Mouse (Mus musculus): ENCODE results near the gene Dlst.
A peak's percentile ranks its signal among the peaks of the same experiment; 100 is the strongest.

Gene Dlst

DNA sequence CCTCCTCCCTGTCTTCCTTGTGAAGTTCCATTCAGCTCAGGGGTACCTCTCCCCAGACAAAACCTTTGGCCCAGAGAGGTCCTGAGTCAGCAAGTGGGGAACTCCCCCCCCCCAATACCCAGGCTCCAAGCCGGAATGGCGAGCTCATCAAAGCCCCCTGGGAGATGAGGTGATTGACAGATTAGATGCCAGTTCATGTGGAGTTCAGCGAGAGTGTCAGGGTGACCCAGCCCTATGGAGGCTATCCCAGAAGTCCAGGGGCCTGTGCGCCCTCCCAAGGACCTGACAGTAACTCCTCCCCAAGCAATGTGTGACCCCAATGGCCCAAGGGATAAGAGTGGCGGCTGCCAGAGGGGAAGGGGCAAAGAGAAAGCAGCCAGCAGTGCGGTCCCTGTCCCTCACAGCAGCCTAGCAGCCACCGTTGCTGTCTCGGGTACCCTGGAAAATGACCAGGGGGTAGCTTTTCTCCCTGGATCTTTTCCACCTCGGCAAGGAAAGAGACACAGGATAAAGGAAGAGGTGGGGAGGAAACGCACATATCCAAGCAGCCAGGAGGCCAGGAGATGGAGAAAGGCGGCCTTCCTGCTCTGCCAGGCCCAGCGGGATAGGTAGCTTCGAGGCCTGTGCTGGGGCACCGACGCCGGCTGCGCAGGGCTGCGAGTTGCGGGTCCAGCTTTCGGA is 39.8 kb downstream of the Dlst start:
- no peak for DNase-seq (ENCODE audit: low read depth in 2 of 2, low spot score in 2 of 2)

DNA sequence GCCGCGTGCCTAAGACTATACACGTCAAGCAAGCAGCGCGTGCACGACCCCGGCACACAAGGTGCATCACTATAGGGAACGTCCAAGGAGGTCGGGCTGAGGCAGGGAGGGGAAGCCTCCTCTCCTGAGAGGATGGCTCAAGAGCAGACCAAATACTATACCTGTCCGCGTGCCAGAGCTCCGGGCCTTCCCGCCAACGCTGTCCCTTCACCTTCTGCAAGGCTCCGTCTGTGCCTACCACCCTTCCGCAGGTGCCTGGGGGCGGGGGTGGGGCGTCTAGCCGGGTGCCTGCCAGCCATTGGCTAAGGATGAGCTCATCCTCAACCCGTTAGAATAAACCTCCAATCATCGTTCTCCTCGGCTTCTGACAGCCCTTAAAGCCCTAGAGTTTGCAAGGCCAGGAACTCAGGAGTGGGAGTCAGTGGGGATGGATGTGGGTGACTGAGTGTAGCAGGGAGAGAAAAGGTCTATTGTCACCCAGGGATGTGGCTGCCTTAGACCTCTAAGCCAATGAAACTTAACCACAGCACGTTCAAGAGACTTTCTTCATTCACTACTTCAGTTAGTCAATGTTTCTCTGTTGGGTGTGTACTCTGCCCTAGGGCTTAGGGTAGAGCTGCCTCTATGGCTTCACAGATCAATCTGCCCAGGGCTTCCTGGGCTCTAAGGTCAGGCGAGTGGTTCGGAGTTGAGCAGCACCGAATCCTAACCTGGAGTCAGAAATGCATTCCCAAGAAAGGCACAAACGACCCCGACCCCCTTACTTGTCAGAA is 40.6 kb downstream of the Dlst start, which contains the start of gene Rps6kl1:
Rps6kl1 (minus strand) TSS at position 263 of the 773 bp plus-strand sequence.
- peak; percentile 47 to 65 for DNase-seq (ENCODE audit: low read depth in 2 of 2, low spot score in 2 of 2)

GRCm38 (mm10) chr12:85153011-85153410 is 42.4 kb downstream of the Dlst start:
- no peak for DNase-seq (ENCODE audit: low read depth in 2 of 2, low spot score in 2 of 2)

- no peak for DNase-seq (ENCODE audit: low read depth in 2 of 2, low spot score in 2 of 2)
Measured at GRCm38 (mm10) chr12:85156324-85156723, 45.7 kb downstream of the Dlst start.

GRCm38 (mm10) chr12:85157797-85158460 is 47.3 kb downstream of the Dlst start:
- DNase-seq (ENCODE audit: low read depth in 2 of 2, low spot score in 2 of 2) = no peak

DNA sequence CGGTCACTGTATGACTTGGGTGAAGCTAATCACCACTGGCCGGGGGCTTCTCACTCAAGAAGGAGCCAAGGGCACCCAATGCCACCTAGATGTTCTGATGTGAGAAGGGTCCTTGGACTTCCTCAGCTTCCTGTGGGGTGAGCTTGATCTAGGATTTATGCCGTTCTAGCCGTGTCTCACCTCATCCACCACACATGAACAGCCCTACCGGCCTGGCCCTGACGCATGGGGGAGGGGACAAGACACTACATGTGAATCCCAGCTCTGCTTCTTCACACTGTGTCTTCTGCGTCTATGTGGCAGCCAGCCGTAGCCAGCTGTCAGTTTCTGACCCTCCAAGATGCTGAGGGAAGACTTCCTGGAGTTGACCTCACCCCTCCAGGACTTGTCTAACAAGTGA is 48.2 kb downstream of the Dlst start:
- no peak for DNase-seq (ENCODE audit: low read depth in 2 of 2, low spot score in 2 of 2)

DNA sequence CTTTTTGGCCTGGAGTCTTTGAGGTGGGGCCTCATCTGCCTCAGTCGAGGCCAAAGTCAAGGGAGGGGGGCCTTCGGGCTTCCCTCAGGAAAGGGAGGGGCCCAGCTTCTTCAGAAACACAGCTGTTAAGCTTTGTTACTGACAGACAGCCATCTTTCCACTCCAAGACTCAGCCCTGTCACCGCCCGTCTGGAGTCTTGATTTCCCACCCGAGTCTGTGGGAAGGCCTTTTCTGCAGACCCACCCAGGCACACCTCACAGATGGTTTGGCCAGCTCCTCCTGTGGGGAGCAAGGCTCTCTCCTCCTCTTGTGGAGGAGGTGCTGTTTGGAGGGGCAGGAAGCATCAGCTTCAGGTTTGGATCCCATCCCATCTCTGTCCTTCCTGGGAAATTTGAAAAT is 49.0 kb downstream of the Dlst start:
- DNase-seq (ENCODE audit: low read depth in 2 of 2, low spot score in 2 of 2) = no peak

DNA sequence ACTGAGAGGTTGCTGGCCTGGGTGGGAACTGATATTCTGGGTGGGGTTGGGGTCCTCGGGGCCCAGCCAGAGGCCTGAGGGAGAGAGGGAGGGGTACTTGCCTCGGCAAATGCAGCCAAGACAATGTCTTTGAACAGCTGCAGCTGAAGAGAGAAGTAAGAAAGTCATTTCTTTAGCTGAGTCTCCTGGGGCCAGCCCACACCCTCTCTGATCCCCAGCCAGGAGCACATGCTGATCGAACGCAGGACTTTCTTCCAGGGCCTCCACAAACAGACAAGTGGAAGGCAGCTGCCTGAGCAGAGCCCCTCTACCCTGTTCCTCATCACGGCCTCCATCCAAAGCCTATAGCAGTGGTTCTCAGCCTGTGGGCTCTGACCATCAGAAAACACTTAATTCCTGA is 54.4 kb downstream of the Dlst start:
- DNase-seq (ENCODE audit: low read depth in 2 of 2, low spot score in 2 of 2) = no peak

DNA sequence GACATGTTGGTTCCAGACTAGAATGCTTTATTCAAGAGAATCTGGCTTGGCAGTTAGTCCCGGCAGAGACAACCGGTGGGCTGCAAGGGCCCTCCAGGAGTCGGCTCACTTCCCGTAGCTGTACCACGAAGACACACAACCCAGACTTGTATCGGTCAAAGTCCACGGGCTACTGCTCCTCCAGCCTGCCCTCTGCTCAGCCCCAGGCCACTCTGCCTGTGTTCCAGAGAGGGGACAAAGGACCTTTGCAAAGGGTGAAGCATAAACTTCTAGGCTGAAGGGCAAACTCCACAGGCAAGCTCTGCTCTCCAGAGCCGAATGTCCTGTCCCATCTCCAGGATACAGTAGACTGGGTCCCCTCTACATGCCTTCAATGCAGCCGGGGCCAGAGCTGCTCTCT is 56.0 kb downstream of the Dlst start:
- no peak for DNase-seq (ENCODE audit: low read depth in 2 of 2, low spot score in 2 of 2)

DNA sequence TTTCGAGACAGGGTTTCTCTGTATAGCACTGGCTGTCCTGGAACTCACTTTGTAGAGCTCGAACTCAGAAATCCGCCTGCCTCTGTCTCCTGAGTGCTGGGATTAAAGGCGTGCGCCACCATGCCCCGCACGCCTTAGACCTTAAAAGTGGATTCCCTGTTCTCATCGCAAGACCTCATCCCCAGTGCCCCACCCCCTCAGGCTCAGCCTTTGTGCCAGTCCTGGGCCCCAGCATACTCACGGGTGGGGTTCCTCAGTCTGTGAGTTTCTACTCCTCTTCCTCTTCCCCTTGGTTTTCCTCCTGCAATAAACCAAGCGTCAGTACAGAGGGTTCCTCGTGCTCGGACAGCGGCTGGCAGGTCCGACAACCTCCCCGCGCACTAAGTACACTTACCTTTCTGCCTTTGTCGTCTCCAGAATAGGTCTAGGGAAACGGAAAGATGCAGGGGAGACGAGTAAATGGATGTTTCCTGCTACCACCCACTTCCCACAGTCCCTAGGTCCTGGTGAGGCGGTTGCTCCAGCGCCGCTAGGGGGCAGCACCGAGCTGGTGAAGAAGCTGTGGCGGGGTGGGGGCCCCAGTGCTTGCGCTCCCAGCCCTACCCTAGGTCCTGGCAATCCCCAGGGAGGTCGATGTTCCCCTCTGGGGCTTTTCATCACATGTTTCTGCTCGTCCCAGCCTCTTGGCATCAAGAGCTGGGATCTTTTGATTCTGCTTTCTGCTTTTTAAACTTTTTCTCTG is 58.7 kb downstream of the Dlst start:
- peak; percentile 78 to 79 for DNase-seq (ENCODE audit: low read depth in 2 of 2, low spot score in 2 of 2)

DNA sequence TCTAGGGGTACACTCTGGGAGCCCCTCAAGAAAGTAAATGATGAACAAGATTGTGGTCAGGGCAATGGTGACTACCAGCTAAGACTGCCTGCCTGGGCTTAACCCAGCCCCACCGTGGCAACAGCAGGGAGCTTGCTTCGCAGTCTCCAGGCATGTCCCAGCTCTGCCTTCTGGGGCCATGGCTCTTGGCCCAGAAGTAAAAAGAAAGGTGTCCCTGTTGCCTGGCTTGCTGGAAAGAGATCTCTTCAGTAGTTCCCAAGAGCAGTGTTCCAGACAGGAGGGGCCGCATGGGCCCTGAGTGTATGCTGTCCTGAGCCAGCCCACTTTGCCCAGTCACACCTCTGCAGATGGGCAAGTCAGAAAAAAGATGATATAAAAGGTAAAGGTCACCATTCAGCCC is 59.2 kb downstream of the Dlst start:
- DNase-seq (ENCODE audit: low read depth in 2 of 2, low spot score in 2 of 2) = no peak

- DNase-seq (ENCODE audit: low read depth in 2 of 2, low spot score in 2 of 2) = no peak
Measured at GRCm38 (mm10) chr12:85170284-85170947, 59.8 kb downstream of the Dlst start.

GRCm38 (mm10) chr12:85170948-85171307 is 60.3 kb downstream of the Dlst start:
- DNase-seq (ENCODE audit: low read depth in 2 of 2, low spot score in 2 of 2) = no peak

GRCm38 (mm10) chr12:85174016-85174415 is 63.4 kb downstream of the Dlst start:
- no peak for DNase-seq (ENCODE audit: low read depth in 2 of 2, low spot score in 2 of 2)

DNA sequence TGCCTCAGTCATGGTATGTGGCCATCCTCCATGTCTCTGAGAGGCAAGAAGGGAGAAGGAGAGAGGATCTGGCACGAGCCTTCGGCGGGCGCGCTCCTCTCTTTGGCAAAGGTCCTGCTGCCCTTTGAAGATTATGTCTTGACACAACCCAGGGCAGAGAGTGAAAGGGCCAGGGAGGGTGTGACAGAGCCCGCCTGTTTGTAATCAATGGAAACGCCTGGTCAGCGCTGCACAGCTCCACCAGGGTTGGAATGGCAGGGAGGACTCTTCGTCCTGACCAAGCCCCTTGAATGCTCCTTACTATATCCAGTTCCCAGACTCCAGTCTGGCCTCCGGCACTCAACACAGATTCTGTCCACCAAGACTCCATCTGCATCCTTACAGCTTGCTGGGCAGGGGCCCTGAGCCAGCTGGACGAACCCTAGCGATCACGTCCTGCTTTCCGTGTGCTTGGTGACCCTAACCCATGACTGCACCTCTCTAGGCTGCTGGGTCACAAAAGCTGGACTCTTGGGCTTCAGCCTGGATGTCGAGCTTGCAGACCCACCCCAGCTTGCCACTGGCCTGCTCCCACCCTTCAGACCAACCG is 64.5 kb downstream of the Dlst start:
- DNase-seq (ENCODE audit: low read depth in 2 of 2, low spot score in 2 of 2) = no peak

GRCm38 (mm10) chr12:85175926-85176845 is 65.6 kb downstream of the Dlst start:
- DNase-seq (ENCODE audit: low read depth in 2 of 2, low spot score in 2 of 2) = no peak

DNA sequence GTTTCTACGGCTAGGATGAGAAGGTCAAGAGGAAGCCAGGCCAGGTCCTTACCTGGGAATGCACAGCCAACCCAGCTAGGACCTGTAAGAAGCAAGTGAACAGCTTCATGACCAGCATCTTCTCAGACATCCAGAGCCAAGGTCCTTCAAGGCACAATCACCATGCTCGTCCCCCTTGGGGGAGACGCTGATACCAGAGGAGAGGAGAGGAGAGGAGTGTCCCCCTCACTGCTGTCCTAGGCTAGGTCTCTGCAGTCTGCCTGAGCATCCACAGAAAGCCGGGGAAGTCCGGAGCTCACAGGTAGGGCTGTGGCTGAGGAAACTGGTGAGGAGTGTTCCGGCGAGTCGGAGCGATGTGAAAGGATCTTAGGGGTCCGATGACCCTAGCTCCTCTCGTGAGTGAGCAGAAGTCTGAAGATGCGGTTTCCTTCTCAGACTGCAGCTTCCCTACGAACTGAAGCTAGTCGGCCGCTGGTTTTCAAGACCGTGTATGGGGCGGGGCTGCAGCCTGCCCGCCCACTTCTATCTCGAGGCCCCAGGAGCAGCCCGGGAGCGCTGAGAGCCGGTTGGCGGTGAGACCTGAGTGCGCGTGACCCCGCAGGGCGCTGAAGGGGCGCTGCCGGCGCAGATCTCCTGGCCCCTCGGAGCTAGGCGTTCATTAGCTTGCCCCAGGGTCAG is 66.4 kb downstream of the Dlst start:
- peak in 1 of 2 experiments; percentile 14 for DNase-seq (ENCODE audit: low read depth in 2 of 2, low spot score in 2 of 2)

GRCm38 (mm10) chr12:85177740-85178239 is 67.2 kb downstream of the Dlst start, which contains the start of gene Pgf:
Pgf (minus strand) TSS chr12:85177790.
- DNase-seq (ENCODE audit: low read depth in 2 of 2, low spot score in 2 of 2) = no peak

GRCm38 (mm10) chr12:85178294-85178693 is 67.7 kb downstream of the Dlst start:
- no peak for DNase-seq (ENCODE audit: low read depth in 2 of 2, low spot score in 2 of 2)
